Mouse (Mus musculus): ENCODE results near the gene Pitpnm3. TPM values are rescaled to one million over a fixed set of nuclear protein-coding genes. Genes with fewer than 3 reads are reported as not detected.

Gene Pitpnm3
- polyA plus RNA-seq, 1 experiment from 2014 or later, result 0.01 TPM

- no peak overlapping the region for H3K4me3 ChIP-seq (ENCODE audit: low read depth, low read length)
- H3K27ac ChIP-seq (ENCODE audit: low read length), result no peak overlapping the region
- H3K27me3 ChIP-seq (ENCODE audit: control insufficient read depth, insufficient read depth, low read depth, low read length), result no peaks in the 10 kb centered on the region
- no peak for ATAC-seq (ENCODE audit: low read depth)
- 2% methylated on average over 2 of the region's 2 CpGs for WGBS (ENCODE audit: insufficient replicate concordance)
- H3K9me3 ChIP-seq (replicated peaks; ENCODE audit: control insufficient read depth, low read length), result no peaks in the 10 kb centered on the region
- H3K9ac ChIP-seq (ENCODE audit: low read depth, low read length), result no peak overlapping the region
- H3K36me3 ChIP-seq (ENCODE audit: control insufficient read depth, insufficient read depth), result no peaks in the 10 kb centered on the region
- no peaks in the 10 kb centered on the region for H3K4me1 ChIP-seq (ENCODE audit: control insufficient read depth, low read depth, low read length)
- H3K4me2 ChIP-seq (ENCODE audit: low read depth, low read length), result no peak overlapping the region
Observed at GRCm38 (mm10) chr11:72145182-72145876, 9.8 kb upstream of the Pitpnm3 start.

GRCm38 (mm10) chr11:72142889-72143288 is 7.3 kb upstream of the Pitpnm3 start:
- no peak overlapping the region for H3K4me3 ChIP-seq (ENCODE audit: low read depth, low read length)
- H3K36me3 ChIP-seq (ENCODE audit: control insufficient read depth, insufficient read depth), result no peaks in the 10 kb centered on the region
- no peak overlapping the region for H3K9ac ChIP-seq (ENCODE audit: low read depth, low read length)
- H3K4me2 ChIP-seq (ENCODE audit: low read depth, low read length), result no peak overlapping the region
- no peaks in the 10 kb centered on the region; the same call in 1 of the 2 replicates for H3K27me3 ChIP-seq (ENCODE audit: control insufficient read depth, insufficient read depth, low read depth, low read length)
- H3K4me1 ChIP-seq (ENCODE audit: control insufficient read depth, low read depth, low read length), result no peaks in the 10 kb centered on the region
- H3K9me3 ChIP-seq (replicated peaks; ENCODE audit: control insufficient read depth, low read length), result no peaks in the 10 kb centered on the region
- no peak for ATAC-seq (ENCODE audit: low read depth)
- WGBS (ENCODE audit: insufficient replicate concordance), result 53% methylated on average over 10 of the region's 10 CpGs
- no peak overlapping the region for H3K27ac ChIP-seq (ENCODE audit: low read length)

GRCm38 (mm10) chr11:72140198-72140597 is 4.6 kb upstream of the Pitpnm3 start:
- peaks cover 22% of the 10 kb centered on the region for H3K27me3 ChIP-seq (ENCODE audit: control insufficient read depth, insufficient read depth, low read depth, low read length)
- ATAC-seq (ENCODE audit: low read depth), result peak; percentile 67
- no peaks in the 10 kb centered on the region for H3K9me3 ChIP-seq (replicated peaks; ENCODE audit: control insufficient read depth, low read length)
- WGBS (ENCODE audit: insufficient replicate concordance), result 50% methylated on average over 6 of the region's 6 CpGs
- H3K9ac ChIP-seq (ENCODE audit: low read depth, low read length), result no peak overlapping the region
- no peaks in the 10 kb centered on the region for H3K4me1 ChIP-seq (ENCODE audit: control insufficient read depth, low read depth, low read length)
- H3K36me3 ChIP-seq (ENCODE audit: control insufficient read depth, insufficient read depth), result no peaks in the 10 kb centered on the region
- no peak overlapping the region for H3K4me3 ChIP-seq (ENCODE audit: low read depth, low read length)
- H3K4me2 ChIP-seq (ENCODE audit: low read depth, low read length), result no peak overlapping the region
- no peak overlapping the region for H3K27ac ChIP-seq (ENCODE audit: low read length)

GRCm38 (mm10) chr11:72136231-72136982 is 829 bp upstream of the Pitpnm3 start:
- Histone ChIP-seq H3K27me3 (ENCODE audit: control insufficient read depth, insufficient read depth, low read depth, low read length) (peaks cover 43% of the 10 kb centered on the region), H3K27ac (ENCODE audit: low read length) (no peak overlapping the region)
- no peak for ATAC-seq (ENCODE audit: low read depth)

GRCm38 (mm10) chr11:72134536-72135382 is 819 bp downstream of the Pitpnm3 start:
- Histone ChIP-seq H3K36me3 (ENCODE audit: control insufficient read depth, insufficient read depth) (no peaks in the 10 kb centered on the region), H3K27ac (ENCODE audit: low read length) (no peak overlapping the region), H3K27me3 (ENCODE audit: control insufficient read depth, insufficient read depth, low read depth, low read length) (peaks cover 43% of the 10 kb centered on the region), H3K4me1 (ENCODE audit: control insufficient read depth, low read depth, low read length) (no peaks in the 10 kb centered on the region), H3K4me2 (ENCODE audit: low read depth, low read length) (peak overlapping the region; percentile 71), H3K4me3 (ENCODE audit: low read depth, low read length) (peak overlapping the region; percentile 50), H3K9me3 (replicated peaks; ENCODE audit: control insufficient read depth, low read length) (no peaks in the 10 kb centered on the region), H3K9ac (ENCODE audit: low read depth, low read length) (no peak overlapping the region)
- no peak for ATAC-seq (ENCODE audit: low read depth)
- WGBS (ENCODE audit: insufficient replicate concordance), result 14% methylated on average over 24 of the region's 24 CpGs

More at GRCm38 (mm10) chr11:72136231-72136982, 829 bp upstream of the Pitpnm3 start:
- H3K36me3 ChIP-seq (ENCODE audit: control insufficient read depth, insufficient read depth), result no peaks in the 10 kb centered on the region
- no peaks in the 10 kb centered on the region for H3K9me3 ChIP-seq (replicated peaks; ENCODE audit: control insufficient read depth, low read length)
- peak overlapping the region; percentile 71; the same call in 1 of the 2 replicates for H3K4me2 ChIP-seq (ENCODE audit: low read depth, low read length)
- H3K4me1 ChIP-seq (ENCODE audit: control insufficient read depth, low read depth, low read length), result no peaks in the 10 kb centered on the region
- 25% methylated on average over 11 of the region's 11 CpGs for WGBS (ENCODE audit: insufficient replicate concordance)
- H3K9ac ChIP-seq (ENCODE audit: low read depth, low read length), result no peak overlapping the region
- no peak overlapping the region for H3K4me3 ChIP-seq (ENCODE audit: low read depth, low read length)

GRCm38 (mm10) chr11:72133075-72133474 is 2.5 kb downstream of the Pitpnm3 start:
- Histone ChIP-seq H3K27ac (ENCODE audit: low read length) (no peak overlapping the region), H3K9me3 (replicated peaks; ENCODE audit: control insufficient read depth, low read length) (no peaks in the 10 kb centered on the region), H3K27me3 (ENCODE audit: control insufficient read depth, insufficient read depth, low read depth, low read length) (peaks cover 43% of the 10 kb centered on the region), H3K4me3 (ENCODE audit: low read depth, low read length) (no peak overlapping the region), H3K4me1 (ENCODE audit: control insufficient read depth, low read depth, low read length) (no peaks in the 10 kb centered on the region), H3K4me2 (ENCODE audit: low read depth, low read length) (no peak overlapping the region), H3K36me3 (ENCODE audit: control insufficient read depth, insufficient read depth) (no peaks in the 10 kb centered on the region), H3K9ac (ENCODE audit: low read depth, low read length) (no peak overlapping the region)
- ATAC-seq (ENCODE audit: low read depth), result no peak
- 48% methylated on average over 10 of the region's 10 CpGs for WGBS (ENCODE audit: insufficient replicate concordance)

GRCm38 (mm10) chr11:72132266-72132665 is 3.3 kb downstream of the Pitpnm3 start:
- 15% methylated on average over 3 of the region's 3 CpGs for WGBS (ENCODE audit: insufficient replicate concordance)
- Histone ChIP-seq H3K4me3 (ENCODE audit: low read depth, low read length) (no peak overlapping the region), H3K4me2 (ENCODE audit: low read depth, low read length) (no peak overlapping the region), H3K27me3 (ENCODE audit: control insufficient read depth, insufficient read depth, low read depth, low read length) (peaks cover 42% of the 10 kb centered on the region), H3K27ac (ENCODE audit: low read length) (no peak overlapping the region), H3K9me3 (replicated peaks; ENCODE audit: control insufficient read depth, low read length) (no peaks in the 10 kb centered on the region), H3K4me1 (ENCODE audit: control insufficient read depth, low read depth, low read length) (no peaks in the 10 kb centered on the region), H3K9ac (ENCODE audit: low read depth, low read length) (no peak overlapping the region), H3K36me3 (ENCODE audit: control insufficient read depth, insufficient read depth) (no peaks in the 10 kb centered on the region)
- ATAC-seq (ENCODE audit: low read depth), result no peak

GRCm38 (mm10) chr11:72131697-72132096 is 3.9 kb downstream of the Pitpnm3 start:
- peaks cover 36% of the 10 kb centered on the region for H3K27me3 ChIP-seq (ENCODE audit: control insufficient read depth, insufficient read depth, low read depth, low read length)
- no peak overlapping the region for H3K4me2 ChIP-seq (ENCODE audit: low read depth, low read length)
- H3K27ac ChIP-seq (ENCODE audit: low read length), result no peak overlapping the region
- no peaks in the 10 kb centered on the region for H3K4me1 ChIP-seq (ENCODE audit: control insufficient read depth, low read depth, low read length)
- no peaks in the 10 kb centered on the region for H3K36me3 ChIP-seq (ENCODE audit: control insufficient read depth, insufficient read depth)
- H3K4me3 ChIP-seq (ENCODE audit: low read depth, low read length), result no peak overlapping the region
- H3K9me3 ChIP-seq (replicated peaks; ENCODE audit: control insufficient read depth, low read length), result no peaks in the 10 kb centered on the region
- H3K9ac ChIP-seq (ENCODE audit: low read depth, low read length), result no peak overlapping the region
- ATAC-seq (ENCODE audit: low read depth), result no peak
- 70% methylated on average over 1 of the region's 1 CpGs for WGBS (ENCODE audit: insufficient replicate concordance)
